Mouse (Mus musculus): ENCODE results near the gene Raver1. TPM values are rescaled to one million over a fixed set of nuclear protein-coding genes. Genes with fewer than 3 reads are reported as not detected.
A peak's percentile ranks its signal among the peaks of the same experiment; 100 is the strongest.

Raver1 gene
- polyA plus RNA-seq, 1 experiment: 40.8 TPM

GRCm38 (mm10) chr9:21131059-21131956, 39.5 kb upstream of the Raver1 start, which contains the start of gene Tyk2:
TSS of gene Tyk2 (minus strand) at chr9:21131243.
- H3K4me3 ChIP-seq (ENCODE audit: insufficient read depth, low read length): peak within 1 kb of the TSS; percentile 80
- H3K27ac ChIP-seq (ENCODE audit: insufficient read depth, low read length): no peak within 1 kb of the TSS
- TF ChIP-seq CTCF (IDR thresholded peaks at IDR 0.05; ENCODE audit: borderline replicate concordance, insufficient read depth, low read length): no peak
- TF ChIP-seq POLR2A (IDR thresholded peaks at IDR 0.05; ENCODE audit: low read depth, low read length): peak; percentile 91
- H3K4me1 ChIP-seq (ENCODE audit: control insufficient read depth, insufficient read depth, low read length): peaks cover 12% of the 10 kb centered on the region

- H3K27ac ChIP-seq (ENCODE audit: insufficient read depth, low read length): no peak overlapping the region
- TF ChIP-seq CTCF (IDR thresholded peaks at IDR 0.05; ENCODE audit: borderline replicate concordance, insufficient read depth, low read length) (no peak), POLR2A (IDR thresholded peaks at IDR 0.05; ENCODE audit: low read depth, low read length) (no peak)
- H3K4me3 ChIP-seq (ENCODE audit: insufficient read depth, low read length): no peak overlapping the region
- no peaks in the 10 kb centered on the region for H3K4me1 ChIP-seq (ENCODE audit: control insufficient read depth, insufficient read depth, low read length)
Measured at GRCm38 (mm10) chr9:21126259-21126627, 34.4 kb upstream of the Raver1 start.

- Histone ChIP-seq H3K27ac (ENCODE audit: insufficient read depth, low read length) (no peak overlapping the region), H3K4me3 (ENCODE audit: insufficient read depth, low read length) (no peak overlapping the region), H3K4me1 (ENCODE audit: control insufficient read depth, insufficient read depth, low read length) (no peaks in the 10 kb centered on the region)
- no peak for TF ChIP-seq CTCF (IDR thresholded peaks at IDR 0.05; ENCODE audit: borderline replicate concordance, insufficient read depth, low read length)
- TF ChIP-seq POLR2A (IDR thresholded peaks at IDR 0.05; ENCODE audit: low read depth, low read length): no peak
Measured at GRCm38 (mm10) chr9:21125502-21126258, 33.9 kb upstream of the Raver1 start.

GRCm38 (mm10) chr9:21124837-21125236, 33.0 kb upstream of the Raver1 start:
- no peak overlapping the region for H3K4me3 ChIP-seq (ENCODE audit: insufficient read depth, low read length)
- TF ChIP-seq CTCF (IDR thresholded peaks at IDR 0.05; ENCODE audit: borderline replicate concordance, insufficient read depth, low read length) (no peak), POLR2A (IDR thresholded peaks at IDR 0.05; ENCODE audit: low read depth, low read length) (no peak)

GRCm38 (mm10) chr9:21121483-21121882, 29.7 kb upstream of the Raver1 start:
- Histone ChIP-seq H3K4me3 (ENCODE audit: insufficient read depth, low read length) (no peak overlapping the region), H3K4me1 (ENCODE audit: control insufficient read depth, insufficient read depth, low read length) (no peaks in the 10 kb centered on the region), H3K27ac (ENCODE audit: insufficient read depth, low read length) (no peak overlapping the region)
- TF ChIP-seq POLR2A (IDR thresholded peaks at IDR 0.05; ENCODE audit: low read depth, low read length) (no peak), CTCF (IDR thresholded peaks at IDR 0.05; ENCODE audit: borderline replicate concordance, insufficient read depth, low read length) (no peak)

More at GRCm38 (mm10) chr9:21124837-21125236, 33.0 kb upstream of the Raver1 start:
- Histone ChIP-seq H3K27ac (ENCODE audit: insufficient read depth, low read length) (no peak overlapping the region), H3K4me1 (ENCODE audit: control insufficient read depth, insufficient read depth, low read length) (no peaks in the 10 kb centered on the region)

- Histone ChIP-seq H3K4me1 (ENCODE audit: control insufficient read depth, insufficient read depth, low read length) (no peaks in the 10 kb centered on the region), H3K27ac (ENCODE audit: insufficient read depth, low read length) (no peak overlapping the region), H3K4me3 (ENCODE audit: insufficient read depth, low read length) (no peak overlapping the region)
- no peak for TF ChIP-seq POLR2A (IDR thresholded peaks at IDR 0.05; ENCODE audit: low read depth, low read length)
- no peak for TF ChIP-seq CTCF (IDR thresholded peaks at IDR 0.05; ENCODE audit: borderline replicate concordance, insufficient read depth, low read length)
Measured at GRCm38 (mm10) chr9:21117073-21117472, 25.3 kb upstream of the Raver1 start.

GRCm38 (mm10) chr9:21115105-21115504, 23.3 kb upstream of the Raver1 start:
- Histone ChIP-seq H3K4me1 (ENCODE audit: control insufficient read depth, insufficient read depth, low read length) (no peaks in the 10 kb centered on the region), H3K27ac (ENCODE audit: insufficient read depth, low read length) (no peak overlapping the region), H3K4me3 (ENCODE audit: insufficient read depth, low read length) (no peak overlapping the region)
- TF ChIP-seq POLR2A (IDR thresholded peaks at IDR 0.05; ENCODE audit: low read depth, low read length) (no peak), CTCF (IDR thresholded peaks at IDR 0.05; ENCODE audit: borderline replicate concordance, insufficient read depth, low read length) (no peak)

- TF ChIP-seq POLR2A (IDR thresholded peaks at IDR 0.05; ENCODE audit: low read depth, low read length): no peak
- TF ChIP-seq CTCF (IDR thresholded peaks at IDR 0.05; ENCODE audit: borderline replicate concordance, insufficient read depth, low read length): no peak
- Histone ChIP-seq H3K27ac (ENCODE audit: insufficient read depth, low read length) (no peak overlapping the region), H3K4me1 (ENCODE audit: control insufficient read depth, insufficient read depth, low read length) (no peaks in the 10 kb centered on the region), H3K4me3 (ENCODE audit: insufficient read depth, low read length) (no peak overlapping the region)
Measured at GRCm38 (mm10) chr9:21114190-21114589, 22.4 kb upstream of the Raver1 start.

GRCm38 (mm10) chr9:21113751-21114150, 21.9 kb upstream of the Raver1 start:
- TF ChIP-seq POLR2A (IDR thresholded peaks at IDR 0.05; ENCODE audit: low read depth, low read length): no peak
- TF ChIP-seq CTCF (IDR thresholded peaks at IDR 0.05; ENCODE audit: borderline replicate concordance, insufficient read depth, low read length): no peak
- Histone ChIP-seq H3K4me3 (ENCODE audit: insufficient read depth, low read length) (no peak overlapping the region), H3K27ac (ENCODE audit: insufficient read depth, low read length) (no peak overlapping the region), H3K4me1 (ENCODE audit: control insufficient read depth, insufficient read depth, low read length) (no peaks in the 10 kb centered on the region)
